In genomic region chr5:23436735-23437134, GRCm38 (mm10) we compare ENCODE assay signal across 8 mouse cellular contexts. TPM values are rescaled to one million over a fixed set of nuclear protein-coding genes. Genes with fewer than 3 reads are reported as not detected.
A peak's percentile ranks its signal among the peaks of the same experiment; 100 is the strongest.
DNase-seq lines count a peak whose midpoint lies in the region; ATAC-seq lines count a peak whose summit lies in the region.
"Had no signal": no experiment of that assay in that cellular context is flagged by ENCODE, and none has a peak within 500 bp of the region (broad histone marks: within the 10 kb centered on the region; RNA-seq: fewer than 3 reads in every experiment).

No protein-coding gene starts in this region.

- no peak for ATAC-seq in megakaryocyte, adult 5-6 weeks (ENCODE audit: poor library complexity, severe bottlenecking)
- no peak for ATAC-seq in forebrain, embryonic 14.5 days
- ATAC-seq in liver, embryonic 11.5 days (replicated peaks; ENCODE audit: low FRiP score): no peak

- DNase-seq in forebrain, embryonic 14.5 days (ENCODE audit: low spot score): no peak
- no peak for DNase-seq in liver, embryonic 11.5 days (ENCODE audit: low spot score)
- no peak for DNase-seq in frontal cortex, adult 2 months (ENCODE audit: extremely low spot score in 1 of 2, low spot score in 1 of 2)
- no peak for DNase-seq in embryo, embryonic 10.5 days (ENCODE audit: low spot score)
- DNase-seq in kidney, adult 18-20 months: no peak
- DNase-seq: adrenal gland, postnatal 25 days had no signal

- peak overlapping the region; percentile 91 for H3K4me2 ChIP-seq in forebrain, embryonic 14.5 days (ENCODE audit: low read length)
- H3K4me2 ChIP-seq in liver, embryonic 11.5 days: peak overlapping the region; percentile 97

- 3% methylated on average over 2 of the region's 2 CpGs for WGBS in forebrain, embryonic 14.5 days
- WGBS in liver, embryonic 11.5 days: 30% methylated on average over 2 of the region's 2 CpGs

- H3K27me3 ChIP-seq in megakaryocyte, embryonic 14.5 days (replicated peaks): no peaks in the 10 kb centered on the region
- no peaks in the 10 kb centered on the region for H3K27me3 ChIP-seq in forebrain, embryonic 14.5 days (replicated peaks; ENCODE audit: control insufficient read depth, insufficient read depth, low read length)
- no peaks in the 10 kb centered on the region for H3K27me3 ChIP-seq in liver, embryonic 11.5 days (replicated peaks; ENCODE audit: control insufficient read depth, insufficient read depth, low read length)

- H3K9ac ChIP-seq in forebrain, embryonic 14.5 days (ENCODE audit: low read length): peak overlapping the region; percentile 99
- no peak overlapping the region for H3K9ac ChIP-seq in liver, embryonic 11.5 days (ENCODE audit: low read depth, low read length)

- peaks cover 12% of the 10 kb centered on the region for H3K36me3 ChIP-seq in megakaryocyte, embryonic 14.5 days (replicated peaks; ENCODE audit: low read length)
- H3K36me3 ChIP-seq in forebrain, embryonic 14.5 days (ENCODE audit: control insufficient read depth, insufficient read depth, low read length): no peaks in the 10 kb centered on the region
- H3K36me3 ChIP-seq in liver, embryonic 11.5 days (ENCODE audit: control insufficient read depth, insufficient read depth, low read length): no peaks in the 10 kb centered on the region

- peak overlapping the region; percentile 100 for H3K4me3 ChIP-seq in megakaryocyte, embryonic 14.5 days (replicated peaks)
- peak overlapping the region; percentile 96 for H3K4me3 ChIP-seq in forebrain, embryonic 14.5 days (ENCODE audit: low read depth, low read length)
- peak overlapping the region; percentile 99 for H3K4me3 ChIP-seq in liver, embryonic 11.5 days (ENCODE audit: low read depth, low read length)

- H3K27ac ChIP-seq in forebrain, embryonic 14.5 days (ENCODE audit: low read depth, low read length): no peak overlapping the region
- H3K27ac ChIP-seq in liver, embryonic 11.5 days (ENCODE audit: low read depth, low read length): no peak overlapping the region

- H3K4me1 ChIP-seq in megakaryocyte, embryonic 14.5 days: peaks cover 24% of the 10 kb centered on the region
- 0 out of 2 replicates have a peak, but pooled peaks cover 5% of the 10 kb centered on the region for H3K4me1 ChIP-seq in forebrain, embryonic 14.5 days (ENCODE audit: control insufficient read depth, insufficient read depth, low read length)
- no peaks in the 10 kb centered on the region; the same call in none of the 2 replicates for H3K4me1 ChIP-seq in liver, embryonic 11.5 days (replicated peaks; ENCODE audit: control insufficient read depth, insufficient read depth, low read length)

- H3K9me3 ChIP-seq in megakaryocyte, embryonic 14.5 days: no peaks in the 10 kb centered on the region
- no peaks in the 10 kb centered on the region for H3K9me3 ChIP-seq in forebrain, embryonic 14.5 days (replicated peaks; ENCODE audit: control insufficient read depth, low read length)
- H3K9me3 ChIP-seq in liver, embryonic 11.5 days (ENCODE audit: control insufficient read depth, low read length): no peaks in the 10 kb centered on the region

RNA-seq across cellular contexts. Expression of gene Kmt2e, which starts 2.5 kb away (rescaled TPM):
- polyA plus RNA-seq in megakaryocyte, embryonic 14.5 days (2012; ENCODE audit: insufficient read depth, low replicate concordance): 4.6 and 6.2 TPM in 2 replicates
- total RNA-seq in megakaryocyte, adult 5-6 weeks (2015): 148 and 158 TPM in 2 replicates
- 63.3 and 69.2 TPM in 2 replicates for total RNA-seq in megakaryocyte, adult 5-6 weeks (2017)
- 131 and 154 TPM in 2 replicates for polyA plus RNA-seq in forebrain, embryonic 14.5 days (2014; fragmentation: Nextera tagmentation; extraction: Ambion mirVana)
- polyA plus RNA-seq in liver, embryonic 11.5 days (2014; fragmentation: Nextera tagmentation; extraction: Ambion mirVana): 57.7 and 59.5 TPM in 2 replicates
- polyA plus RNA-seq in frontal cortex, adult 2 months (2012; rRNA removed): 49.7 and 51.7 TPM in 2 replicates
